Mouse (Mus musculus): ENCODE measurements around the gene Kcnh1. TPM values are rescaled to one million over a fixed set of nuclear protein-coding genes. Genes with fewer than 3 reads are reported as not detected.

The Kcnh1 gene
- total RNA-seq (2023) = not detected in 2 replicates

DNA sequence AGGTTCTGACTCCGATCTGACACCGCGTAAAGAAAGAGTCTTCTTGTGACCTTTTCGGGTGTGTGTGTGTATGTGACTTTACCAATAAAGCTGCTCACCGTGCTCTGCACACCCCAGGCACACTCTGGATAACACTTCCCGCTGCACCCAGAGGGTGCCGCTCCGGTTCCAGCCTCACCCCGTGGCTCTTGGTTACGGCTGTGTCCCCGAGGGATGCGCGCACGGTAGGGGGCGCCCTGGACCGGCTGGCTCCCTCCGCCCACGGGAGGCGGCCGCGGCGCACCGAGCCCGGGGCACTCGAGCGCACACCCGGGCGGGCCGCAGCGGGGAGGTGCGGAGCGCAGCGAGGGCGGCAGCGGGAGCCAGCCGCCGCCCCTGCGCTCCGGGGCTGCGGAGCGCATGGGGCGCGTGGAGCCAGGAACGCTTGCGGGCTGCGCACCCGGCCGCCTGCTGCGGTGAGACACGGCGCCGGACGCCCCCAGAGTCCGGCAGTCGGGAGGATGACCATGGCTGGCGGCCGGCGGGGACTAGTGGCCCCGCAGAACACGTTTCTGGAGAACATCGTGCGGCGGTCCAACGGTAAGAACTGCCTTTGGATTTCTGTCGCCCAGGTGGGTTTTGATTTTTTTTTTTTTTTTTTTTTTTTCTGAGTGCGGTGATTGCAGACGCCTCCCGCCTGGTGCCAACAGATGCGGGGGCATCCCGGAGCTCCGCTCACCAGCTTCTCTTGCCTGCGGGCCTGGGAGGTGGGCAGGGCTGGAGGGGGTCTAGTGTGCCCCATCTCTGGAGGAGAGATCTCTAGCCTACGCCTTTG, at the start of gene Kcnh1:
Gene Kcnh1, plus strand, starts transcription at position 267 of the 814 bp plus-strand sequence.

Other genes with a start within 250 kb of the Kcnh1 start
- 0.88 and 1.1 TPM in 2 replicates for gene Rd3, start 213.4 kb upstream of the Kcnh1 start, total RNA-seq (2023)
- gene Traf5, start 98.2 kb upstream of the Kcnh1 start, total RNA-seq (2023) = 14.8 and 16.2 TPM in 2 replicates
- gene Rcor3, start 52.7 kb upstream of the Kcnh1 start, total RNA-seq (2023) = 10.6 and 15.7 TPM in 2 replicates